Mouse (Mus musculus) stomach, postnatal 0 days (tissue): ENCODE data around the gene Kcnk7.

Experiments
- CTCF ChIP-seq: IDR thresholded peaks from 2 replicates; pipeline ENCODE4 v1.5.1; 2016; ENCODE audit warnings: antibody characterized with exemption, low read depth, mild to moderate bottlenecking, moderate library complexity
- EP300 ChIP-seq: optimal IDR thresholded peaks from 2 replicates; pipeline ENCODE3; 2016; ENCODE audit warnings: antibody characterized with exemption

DNA sequence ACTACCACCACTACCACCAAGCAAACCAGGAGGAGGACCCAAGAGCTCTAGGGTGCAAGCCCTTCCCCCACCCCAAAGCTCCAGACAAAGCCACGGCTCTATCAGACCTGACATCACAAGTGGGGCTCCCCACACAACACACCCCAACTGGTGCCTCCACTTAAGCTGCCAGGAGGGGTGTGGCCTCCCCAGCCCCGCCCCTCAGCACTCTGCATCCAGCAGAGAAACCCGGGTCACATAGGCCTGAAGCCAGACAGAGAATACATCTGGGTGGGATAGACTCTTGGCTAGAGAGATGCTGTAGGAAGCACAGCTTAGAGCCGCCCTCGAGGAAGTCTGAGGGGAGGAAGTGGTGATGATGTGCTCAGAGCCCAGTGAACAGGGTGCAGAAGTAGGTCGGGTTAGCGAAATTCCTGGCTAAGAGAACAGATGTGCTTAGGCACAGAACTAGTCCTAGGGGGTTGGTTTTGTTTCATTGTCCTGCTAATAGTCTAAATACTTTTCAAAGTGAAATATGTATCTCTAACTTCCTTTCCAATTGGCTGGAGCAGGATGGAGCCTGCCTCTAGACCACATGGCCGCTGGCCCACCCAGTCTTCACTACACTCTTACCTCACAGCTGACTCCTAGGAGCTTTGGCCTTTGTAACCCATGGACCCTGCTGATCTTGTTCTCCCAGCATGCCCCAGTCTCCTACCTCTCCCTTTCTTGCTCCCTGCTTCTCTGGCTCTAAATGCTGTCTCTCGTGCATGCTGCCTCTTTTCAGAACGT is 819 bp downstream of the Kcnk7 start:
- TF ChIP-seq CTCF (0 out of 2 replicates have a peak, but pooled peaks have one; percentile 27), EP300 (no peak)
